Mouse (Mus musculus): ENCODE data around the gene Fto. TPM values are rescaled to one million over a fixed set of nuclear protein-coding genes. Genes with fewer than 3 reads are reported as not detected.

Fto gene
- polyA plus RNA-seq, 2 experiments from 2014 or later: 58.0 to 63.8 TPM

- ATAC-seq: no peak
These were observed 46.2 kb downstream of the Fto start for GRCm38 (mm10) chr8:91359511-91359910.

DNA sequence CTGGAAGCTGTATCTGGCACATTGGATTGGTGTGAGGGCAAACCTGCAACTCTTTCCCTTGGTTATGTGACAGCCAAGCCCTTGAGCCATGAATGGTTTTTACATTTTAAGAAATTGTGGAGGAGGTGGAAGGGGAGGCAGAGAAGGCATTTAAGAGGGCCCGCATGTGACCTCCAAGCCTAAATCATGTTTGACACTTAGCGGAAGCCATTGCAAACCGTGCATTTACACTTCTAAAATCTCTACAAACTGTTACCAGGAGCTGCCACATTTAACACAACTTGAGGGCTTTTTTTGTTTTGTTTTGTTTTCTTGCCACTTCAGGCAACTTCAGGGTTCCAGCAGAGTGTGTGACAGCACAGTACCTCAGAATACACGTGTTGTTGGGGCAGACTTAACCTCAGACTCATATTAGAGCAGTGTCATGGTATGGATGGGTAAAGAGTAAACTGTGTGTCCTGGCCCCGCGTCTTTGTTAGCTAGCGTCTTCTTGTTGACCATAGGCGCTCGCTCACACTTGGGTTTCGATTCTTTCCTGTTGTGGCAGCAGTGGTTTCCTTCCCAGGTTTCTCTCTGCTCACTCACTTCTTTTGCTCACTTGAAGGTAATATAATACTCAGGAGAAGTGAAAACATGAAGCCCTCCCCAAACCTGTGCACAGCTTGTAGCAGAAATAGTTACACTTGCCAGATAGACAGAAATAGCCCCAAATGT, 47.5 kb downstream of the Fto start:
- ATAC-seq: no peak

DNA sequence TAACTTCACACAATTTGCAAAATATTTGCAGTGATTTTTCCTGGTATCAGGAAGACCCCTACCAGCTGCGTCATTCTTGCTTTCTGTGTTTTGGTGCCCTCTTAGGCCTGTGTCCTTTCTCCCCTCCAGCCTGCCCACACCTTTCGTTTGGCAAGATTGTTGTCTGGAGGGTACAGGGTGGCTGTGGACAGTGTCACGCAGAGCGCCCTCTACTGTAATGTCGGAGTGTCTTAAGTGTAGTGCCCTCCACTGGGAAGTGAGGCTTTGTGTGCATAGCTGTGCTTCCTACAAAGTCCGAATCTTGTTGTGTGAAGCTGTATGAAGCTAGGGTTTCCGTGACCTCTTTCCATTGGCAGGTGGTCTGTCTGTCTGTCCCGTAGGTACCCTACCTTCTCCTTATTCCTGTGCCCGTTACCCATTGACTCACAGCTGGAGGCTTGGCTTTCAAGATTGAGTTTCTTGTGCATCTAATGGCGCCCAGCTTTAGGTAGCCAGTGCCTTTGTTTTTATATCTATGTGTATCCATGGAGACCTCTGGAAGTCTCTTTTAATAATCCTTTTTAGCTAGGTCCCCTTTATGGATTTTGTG, 50.0 kb downstream of the Fto start:
- no peak for ATAC-seq

DNA sequence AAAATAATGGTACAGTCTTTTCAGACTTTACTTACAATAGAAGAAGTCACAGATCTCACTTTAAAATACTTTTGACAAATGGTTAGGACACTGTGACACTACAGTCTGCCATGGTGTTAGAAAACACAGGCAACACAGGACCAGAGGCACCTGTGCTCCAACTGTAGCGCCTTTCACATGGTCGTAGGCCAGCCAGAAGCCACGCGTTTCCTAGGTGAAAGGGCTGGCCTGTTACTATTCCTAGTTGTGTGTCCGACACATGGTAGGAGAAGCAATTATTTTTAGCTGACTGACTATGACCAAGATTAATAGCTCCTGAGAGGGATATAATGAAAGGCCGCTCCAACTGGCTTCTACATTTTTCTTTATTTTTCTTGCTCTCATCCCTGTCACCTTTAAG, 50.9 kb downstream of the Fto start:
- ATAC-seq: no peak

DNA sequence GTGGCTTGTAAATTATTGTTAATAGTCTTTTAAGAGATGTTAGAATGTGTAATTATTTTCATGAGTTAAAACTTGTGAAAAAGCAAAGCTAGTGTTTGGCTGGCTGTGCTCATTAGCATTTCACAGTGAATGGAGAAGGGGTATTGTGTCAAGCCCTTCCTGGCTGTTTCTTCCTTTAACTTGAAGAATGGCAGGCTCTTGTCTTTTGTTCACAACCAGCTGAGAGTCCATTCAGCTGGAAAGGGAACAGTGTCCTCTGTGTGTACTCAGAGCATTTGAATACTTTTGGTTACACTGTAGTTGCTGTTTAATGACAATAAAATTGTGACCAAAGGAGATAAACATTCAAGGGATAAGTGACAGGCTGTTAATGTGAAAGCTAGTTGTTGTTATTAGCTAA, 52.5 kb downstream of the Fto start:
- ATAC-seq: no peak

- no peak for ATAC-seq
These were observed 57.6 kb downstream of the Fto start for GRCm38 (mm10) chr8:91370899-91371298.

DNA sequence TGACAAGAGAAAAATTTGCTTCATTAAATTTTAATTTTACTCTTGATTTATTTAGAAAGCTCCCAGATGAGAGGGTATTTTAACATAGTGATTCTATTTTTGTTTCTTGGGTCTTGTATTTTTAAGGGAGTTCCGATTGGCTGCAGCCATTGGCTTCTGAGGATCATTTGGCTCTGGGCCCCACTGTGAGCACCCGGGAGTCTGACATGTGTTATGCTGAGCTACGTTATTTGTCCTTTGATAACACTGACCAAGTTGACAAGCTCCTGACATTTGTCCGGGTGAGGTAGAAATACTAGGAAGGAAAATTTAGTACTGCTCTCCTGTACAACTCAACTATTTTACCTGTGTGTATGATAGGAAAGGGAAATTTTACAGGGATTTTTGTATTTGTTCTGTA, 58.7 kb downstream of the Fto start:
- ATAC-seq: no peak

- no peak for ATAC-seq
These were observed 59.7 kb downstream of the Fto start for GRCm38 (mm10) chr8:91372780-91373577.

- no peak for ATAC-seq
These were observed 62.0 kb downstream of the Fto start for GRCm38 (mm10) chr8:91375054-91375938.

DNA sequence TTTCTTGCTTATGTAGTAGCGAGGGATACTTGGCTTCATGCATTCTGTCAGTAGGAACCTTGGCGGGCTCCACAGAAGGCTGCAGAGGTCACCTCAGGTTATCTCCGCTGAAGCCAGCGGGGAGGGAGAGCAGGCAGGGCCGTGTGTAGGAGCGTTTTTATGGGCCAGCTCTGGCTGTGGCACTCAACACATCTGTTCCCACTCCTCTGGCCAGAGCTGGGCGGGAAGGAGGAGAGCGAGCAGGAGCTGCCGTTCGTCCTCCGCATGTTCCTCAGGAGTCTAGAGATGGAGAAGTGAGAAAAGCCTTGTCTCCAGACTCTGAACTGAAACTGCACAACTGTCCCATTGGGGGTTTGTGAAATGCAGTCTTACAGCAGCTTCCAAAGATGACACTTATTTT, 63.5 kb downstream of the Fto start:
- no peak for ATAC-seq

DNA sequence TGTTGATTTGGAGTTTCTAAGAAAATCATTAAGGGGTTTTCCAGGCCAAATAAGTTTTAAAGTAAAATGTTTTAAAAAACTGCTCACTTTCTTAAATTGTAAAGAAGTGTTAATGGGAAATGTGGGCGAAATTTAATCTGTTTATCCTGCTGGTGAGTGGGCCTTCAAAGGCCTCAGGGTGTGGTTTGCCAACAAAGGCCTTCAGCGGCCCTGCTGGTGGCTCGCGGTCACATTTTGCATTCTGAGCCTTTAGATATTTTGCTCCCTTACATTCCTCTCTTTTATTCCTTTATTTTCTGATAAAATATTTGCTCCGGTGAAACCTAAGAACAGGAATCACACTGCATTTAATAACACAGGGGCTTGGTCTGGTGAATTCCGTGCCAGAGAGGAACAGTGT, 64.0 kb downstream of the Fto start:
- ATAC-seq: no peak

- no peak for ATAC-seq
These were observed 65.6 kb downstream of the Fto start for GRCm38 (mm10) chr8:91378846-91379499.

DNA sequence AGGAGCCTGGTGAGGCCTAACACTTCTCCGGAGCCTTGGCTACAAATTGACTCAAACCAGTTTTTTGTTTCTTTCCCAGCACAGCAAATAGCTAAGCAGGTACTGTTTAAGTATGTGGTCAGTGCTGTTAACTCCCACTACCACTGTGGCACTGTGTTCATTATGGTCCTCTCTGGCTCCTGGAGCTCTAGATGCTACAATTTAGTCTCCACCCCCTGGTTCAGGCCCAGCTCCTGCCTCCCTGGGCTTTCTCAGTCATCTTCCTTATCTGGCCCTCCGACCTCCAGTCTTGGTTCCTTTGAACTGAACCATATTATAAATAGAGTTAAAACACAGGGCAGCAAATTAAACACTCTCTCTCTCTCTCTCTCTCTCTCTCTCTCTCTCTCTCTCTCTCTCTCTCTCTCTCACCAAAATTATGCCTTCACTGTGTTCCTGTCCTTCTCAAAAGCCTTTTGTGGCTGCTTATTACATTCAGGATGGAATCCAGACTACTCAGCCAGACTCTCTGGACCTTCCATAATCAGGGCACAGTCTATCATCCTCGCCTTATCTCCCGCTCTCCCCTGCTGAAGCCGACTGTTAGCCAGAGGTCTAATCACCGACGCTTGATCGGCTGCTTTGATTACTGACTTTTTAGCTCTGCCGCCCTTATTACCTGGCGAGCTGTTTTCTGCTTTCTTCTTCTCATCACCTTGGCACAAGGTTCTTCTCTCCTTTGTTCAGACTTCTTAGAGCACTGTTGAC, 67.6 kb downstream of the Fto start:
- ATAC-seq: no peak

GRCm38 (mm10) chr8:91381543-91382106, 68.3 kb downstream of the Fto start:
- no peak for ATAC-seq

DNA sequence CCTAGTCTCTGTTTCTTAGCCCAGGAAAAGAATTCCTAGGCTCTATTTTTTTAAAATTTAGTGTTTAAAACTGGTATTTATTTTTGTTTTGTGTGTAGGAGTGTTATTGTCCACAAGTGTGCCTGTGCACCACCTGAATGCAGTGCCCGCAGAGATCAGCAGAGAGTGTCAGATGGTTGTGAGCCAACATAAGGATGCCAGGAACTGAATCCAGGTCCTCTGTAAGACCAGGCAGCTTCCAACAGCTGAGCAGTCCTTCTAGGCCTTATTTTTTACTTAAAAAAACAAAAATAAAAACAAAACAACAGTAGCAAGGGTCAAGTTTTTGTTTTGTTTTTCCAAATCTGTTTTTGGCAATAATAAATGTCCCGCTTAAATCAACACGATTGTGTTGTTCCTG, 69.9 kb downstream of the Fto start:
- ATAC-seq: no peak

DNA sequence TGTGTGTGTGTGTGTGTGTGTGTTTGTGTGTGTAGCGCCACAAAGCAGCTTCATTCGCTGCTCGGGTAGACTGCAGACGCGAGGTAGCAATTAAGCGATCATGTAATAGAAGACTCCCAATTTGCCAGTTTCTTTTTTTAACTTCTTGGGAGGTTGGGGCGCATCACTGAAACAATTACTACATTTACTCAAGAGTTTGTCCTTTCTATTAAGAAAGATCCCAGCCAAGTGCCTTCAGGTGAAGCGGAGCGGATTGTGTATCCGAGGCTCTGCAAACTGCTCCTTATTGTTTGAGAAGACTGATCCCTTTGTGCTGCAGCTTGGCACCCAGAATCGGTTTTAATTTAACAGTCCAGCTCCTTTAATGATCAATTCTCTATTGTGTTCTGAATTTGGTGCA, 70.5 kb downstream of the Fto start:
- ATAC-seq: no peak

- no peak for ATAC-seq
These were observed 71.1 kb downstream of the Fto start for GRCm38 (mm10) chr8:91384389-91384788.

DNA sequence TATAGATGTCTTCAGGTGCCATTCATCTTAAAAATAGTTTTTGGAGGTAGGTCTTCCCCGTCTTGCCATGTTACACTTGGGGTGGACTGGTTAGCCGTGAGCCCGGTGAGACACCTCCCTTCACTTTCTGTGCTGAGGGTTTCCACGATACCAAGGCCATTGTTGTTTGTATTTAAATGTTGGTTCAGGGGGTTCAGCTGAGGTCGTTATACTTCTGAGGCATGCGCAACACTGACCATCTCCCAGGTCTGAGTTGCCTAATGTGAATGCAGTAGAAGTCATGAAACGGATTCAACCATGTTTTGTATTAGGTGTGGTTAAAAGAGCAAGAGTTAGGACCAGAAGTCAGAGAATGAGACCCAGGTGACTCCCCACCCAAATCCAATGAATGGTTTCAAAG, 72.5 kb downstream of the Fto start:
- ATAC-seq: no peak

DNA sequence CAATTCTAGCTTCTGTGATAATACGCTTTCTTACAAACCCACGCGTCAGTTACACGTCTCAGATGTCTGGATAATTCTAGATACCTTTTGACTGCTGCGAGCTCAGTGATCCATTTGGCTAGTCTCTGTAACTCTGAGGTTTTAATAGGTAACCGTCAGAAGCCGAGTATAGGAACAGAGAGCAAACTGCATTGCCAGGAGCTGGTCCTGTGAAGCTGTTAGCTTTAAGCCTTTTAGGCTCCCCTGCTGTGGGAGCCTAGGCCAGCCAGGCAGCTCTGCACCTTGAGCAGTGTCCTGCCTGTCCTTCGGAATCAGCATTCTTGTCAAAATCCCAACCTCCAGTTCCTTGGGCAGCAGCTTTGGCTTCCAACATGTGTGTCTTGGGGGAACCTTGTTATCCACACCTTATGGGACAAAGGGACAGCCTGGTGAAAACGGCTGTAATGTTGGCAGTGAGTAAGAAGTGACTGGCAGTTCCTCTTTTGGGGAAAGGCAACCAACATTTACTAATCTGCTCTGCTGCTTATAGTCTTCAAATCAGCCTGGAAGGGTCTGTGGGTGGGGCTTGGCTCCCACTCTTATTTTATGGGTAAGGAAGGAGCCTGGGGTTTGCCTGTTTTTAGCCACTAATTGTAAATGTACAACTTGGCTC, 77.2 kb downstream of the Fto start:
- ATAC-seq: no peak

DNA sequence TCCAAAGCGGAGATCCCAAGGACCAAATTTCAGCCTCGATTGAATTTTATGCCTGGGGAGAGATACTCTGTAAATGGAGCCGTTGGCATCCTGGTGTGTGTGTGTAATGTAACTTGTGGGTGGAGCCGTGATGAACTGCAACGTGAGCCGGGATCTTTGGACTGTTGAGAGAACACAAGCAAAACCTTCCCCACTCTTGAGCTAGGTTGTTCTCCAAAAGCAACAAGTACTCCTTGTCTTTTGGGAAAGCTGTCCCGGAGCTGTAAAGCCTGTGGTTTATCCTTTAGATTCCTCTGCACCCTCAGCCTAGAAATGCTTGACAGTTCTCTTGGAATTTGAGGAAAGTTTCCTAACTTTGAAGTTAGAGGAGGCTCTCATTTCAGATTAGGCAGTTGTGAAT, 78.9 kb downstream of the Fto start:
- ATAC-seq: no peak
